Comparison of ENCODE assay signal across 20 mouse cellular contexts in genomic region chr12:99059491-99059890, GRCm38 (mm10).
DNase-seq lines count a peak whose midpoint lies in the region; ATAC-seq and TF ChIP-seq lines count a peak whose summit lies in the region.
"Had no signal": no experiment of that assay in that cellular context is flagged by ENCODE, and none has a peak within 500 bp of the region (broad histone marks: within the 10 kb centered on the region; RNA-seq: fewer than 3 reads in every experiment).

No protein-coding gene starts in this region.

- ATAC-seq in Patski, result no peak
- ATAC-seq: CD4-positive, CD25-positive, alpha-beta regulatory T cell, adult 4 months; forebrain, embryonic 13.5 days; forebrain, embryonic 15.5 days; forebrain, postnatal 0 days had no signal

- peak; percentile 39 for DNase-seq in 3T3-L1 (ENCODE audit: low read depth, low spot score)
- DNase-seq in Muller cell, postnatal 12 days (ENCODE audit: inconsistent ontology term), result peak; percentile 24
- peak; percentile 42 for DNase-seq in Patski (ENCODE audit: low read depth, low spot score)
- DNase-seq in thymus, postnatal 4 days, result no peak
- DNase-seq in cerebellum, adult 9-11 months, result no peak
- no peak for DNase-seq in left cerebral cortex, adult 18-20 months (ENCODE audit: low spot score in 2 of 2)
- DNase-seq: adrenal gland, postnatal 10 days; adrenal gland, postnatal 25 days; cerebellum, adult 11 months; cerebellum, adult 18-20 months; cerebellum, adult 8-10 months; cerebellum, postnatal 10 days; cerebellum, postnatal 25 days; embryo, embryonic 11 days; forebrain, postnatal 0 days had no signal

- no peaks in the 10 kb centered on the region for H3K27me3 ChIP-seq in Patski
- H3K27me3 ChIP-seq: embryonic facial prominence, embryonic 13.5 days; embryonic facial prominence, embryonic 15.5 days; forebrain, embryonic 13.5 days; forebrain, embryonic 15.5 days had no signal

- TF ChIP-seq CTCF in Patski (IDR thresholded peaks at IDR 0.05), result no peak

- CTCF ChIA-PET in Patski (lab: Charles Lee), result no interaction called here

- in situ Hi-C loops in Patski (cut with MboI; ENCODE audit: low pct_unique_long_range_greater_than_20kb), result no loop called here

- POLR2A ChIA-PET in Patski (lab: Charles Lee), result no interaction called here

Comparison
In these comparisons a context has a peak if more than half of its experiments do, and no peak if none do; other contexts are left out.
1. DNase-seq: peak in 3T3-L1 (single experiment), Muller cell, postnatal 12 days (single experiment) and Patski (single experiment); none in thymus, postnatal 4 days (single experiment), cerebellum, adult 9-11 months (single experiment) and left cerebral cortex, adult 18-20 months (0 of 2).